Mouse (Mus musculus) frontal cortex, postnatal 25 days (tissue): Measurements from ENCODE around the gene Il1rl2.

Experiments
- DNase-seq, 2 experiments: peaks; one replicate each; pipeline ENCODE4 v3.0.0; 2022; ENCODE audit warnings: low spot score in 2 of 2

The Il1rl2 gene

DNA sequence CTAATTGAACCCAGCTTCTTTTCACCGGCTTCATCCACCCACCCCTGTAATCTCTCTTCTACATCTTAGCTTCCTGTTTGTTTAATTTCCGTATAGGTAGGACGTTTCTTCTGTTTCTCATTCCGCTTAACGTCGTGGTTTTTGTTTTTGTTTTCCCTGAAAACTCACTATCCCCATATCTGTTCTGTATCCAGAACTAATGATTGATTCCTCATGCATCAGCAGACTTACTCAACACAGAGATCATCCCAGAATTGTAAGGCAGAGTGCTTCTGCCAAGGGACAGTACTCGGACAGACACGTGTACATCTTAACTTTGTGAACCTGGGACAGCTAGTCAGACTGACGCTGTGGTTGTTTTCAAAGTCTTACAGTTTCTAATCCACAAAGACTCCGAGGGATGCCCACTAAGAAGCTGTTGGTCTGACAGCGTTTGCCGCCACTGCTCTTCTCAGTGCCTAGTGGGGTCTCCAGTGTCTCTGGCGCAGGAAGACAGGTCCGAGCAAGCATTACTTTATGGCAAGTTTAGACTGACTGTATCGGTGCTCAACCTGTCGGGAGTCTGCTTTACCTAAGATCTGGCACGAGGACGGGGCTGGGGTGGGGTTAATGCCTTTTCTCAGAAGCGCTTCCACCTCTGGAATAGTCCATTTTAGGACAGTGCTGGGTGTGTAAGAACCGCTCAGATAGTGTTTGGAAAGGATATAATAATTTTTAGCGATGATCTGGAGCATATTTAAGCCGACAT lies 719 bp downstream of the Il1rl2 start:
- DNase-seq, result no peak

DNA sequence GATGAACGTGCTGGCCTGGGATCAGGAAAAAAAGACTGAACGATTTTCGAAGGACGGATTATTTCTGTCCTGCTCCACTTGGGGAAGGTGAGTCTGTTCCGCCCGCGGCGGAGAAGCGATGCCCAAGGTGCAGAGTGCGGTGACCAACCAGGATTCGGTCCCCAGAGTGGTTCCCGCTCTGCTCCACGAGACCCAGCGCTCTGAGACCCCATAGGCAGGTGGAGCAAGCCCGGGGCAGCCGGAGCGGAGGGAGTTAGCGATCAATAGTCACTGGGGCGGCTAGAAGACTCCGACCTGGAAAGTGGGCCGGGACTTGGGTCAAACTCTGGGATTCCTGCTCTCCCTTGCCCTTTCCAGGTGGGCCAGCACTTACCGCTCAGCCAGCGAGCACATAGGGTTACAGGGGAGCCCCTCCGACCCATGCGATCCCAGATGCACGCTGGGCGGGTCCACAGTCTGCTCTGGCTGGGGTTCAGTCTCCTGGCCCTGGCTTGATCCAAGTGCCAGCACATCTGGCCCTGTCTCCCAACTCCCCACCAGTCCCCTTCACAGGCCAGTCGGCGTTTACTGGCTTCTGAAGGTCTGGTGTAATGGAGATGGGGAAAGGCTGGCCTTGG lies 1.4 kb downstream of the Il1rl2 start:
- no peak for DNase-seq

DNA sequence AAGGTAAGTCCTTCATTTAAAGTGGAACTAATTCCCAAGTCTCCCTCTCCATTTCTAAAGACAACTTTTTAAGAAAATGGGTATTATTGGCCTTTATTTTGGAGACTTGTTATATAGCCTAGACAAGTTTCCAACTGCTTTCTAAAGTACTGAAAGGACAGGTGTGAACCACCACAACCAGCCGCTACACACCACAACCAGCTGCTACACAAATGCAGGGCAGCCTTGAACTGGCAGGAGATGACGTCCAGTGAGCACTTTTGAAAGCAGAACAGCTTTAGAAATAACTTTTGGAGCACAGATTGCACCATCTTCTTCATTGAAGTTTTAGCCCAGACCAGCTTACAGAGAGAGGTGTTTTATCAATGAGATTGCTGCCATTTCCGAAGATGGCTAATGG lies 3.2 kb downstream of the Il1rl2 start:
- no peak for DNase-seq

DNA sequence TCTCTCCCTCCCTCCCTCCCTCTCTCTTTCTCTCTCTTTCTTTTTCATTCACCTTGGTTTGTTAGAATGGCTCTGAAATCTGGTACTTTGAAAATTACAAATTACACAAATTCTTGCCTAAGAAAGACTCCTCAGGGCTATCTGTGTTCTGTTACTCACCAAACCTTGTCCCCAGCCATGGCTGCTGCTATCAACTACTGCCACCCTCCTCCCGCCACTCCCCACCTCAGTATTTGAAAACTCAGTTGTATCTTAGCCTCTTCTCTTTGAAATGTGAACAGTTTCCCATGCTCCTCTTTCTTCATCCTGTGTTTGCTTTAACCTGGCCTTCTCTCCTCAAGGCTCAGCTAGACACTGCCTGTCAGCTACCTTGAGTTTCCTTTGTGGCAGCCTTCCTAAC lies 5.1 kb downstream of the Il1rl2 start:
- no peak for DNase-seq

DNA sequence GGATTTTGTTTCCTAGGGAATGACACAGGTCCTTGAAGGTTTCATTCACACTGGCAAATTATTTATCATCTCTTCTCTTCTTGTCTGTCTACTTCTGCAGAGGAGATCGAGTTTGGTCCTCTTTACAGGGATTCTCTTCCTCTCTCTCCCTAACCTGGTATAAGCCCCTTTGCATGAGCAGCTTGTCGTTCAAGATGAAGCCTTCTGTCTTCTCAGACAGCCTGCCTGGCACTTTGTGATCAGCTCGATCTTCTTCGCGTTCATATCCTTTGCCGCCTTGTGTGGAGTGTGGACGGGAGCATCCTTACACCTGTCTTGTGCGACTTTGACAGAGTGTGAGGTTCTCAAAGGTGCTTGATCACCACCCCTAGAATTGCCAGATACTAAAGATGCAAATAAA lies 5.8 kb downstream of the Il1rl2 start:
- no peak for DNase-seq

DNA sequence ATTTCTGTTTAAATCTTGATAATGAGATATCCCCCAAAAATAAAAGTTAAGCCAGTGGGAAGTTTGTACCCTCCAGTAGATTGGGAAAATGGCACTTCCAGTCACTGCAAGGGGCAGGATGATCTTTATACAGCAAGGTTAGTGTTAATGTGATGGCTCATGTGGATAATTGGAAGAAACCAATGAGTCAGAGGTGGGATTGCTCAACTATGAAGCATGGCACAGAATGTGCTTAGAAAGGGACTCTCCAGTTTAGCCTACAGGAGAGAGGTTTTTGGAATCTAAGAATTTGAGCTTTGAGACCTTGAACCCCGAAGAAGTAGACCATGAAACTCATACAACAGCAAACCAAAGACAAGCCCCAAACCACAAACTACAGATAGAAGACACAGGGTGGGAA lies 14.9 kb downstream of the Il1rl2 start:
- no peak for DNase-seq

DNA sequence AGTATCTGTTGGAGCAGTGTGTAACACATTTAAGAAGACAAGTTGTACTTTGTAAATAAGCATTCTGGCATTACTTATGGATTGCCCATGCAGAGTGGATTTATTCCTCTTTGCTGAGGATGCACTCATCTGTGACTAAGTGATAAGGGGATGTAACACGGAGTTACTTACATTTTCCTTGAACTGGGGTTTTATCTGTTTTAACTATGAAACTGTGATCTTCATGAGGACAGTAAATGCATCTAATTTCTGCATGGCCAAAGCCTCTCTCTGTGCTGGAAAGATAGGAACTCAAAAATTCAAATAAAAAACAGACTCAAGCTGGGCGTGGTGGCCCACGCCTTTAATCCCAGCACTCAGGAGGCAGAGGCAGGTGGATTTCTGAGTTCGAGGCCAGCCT lies 15.7 kb downstream of the Il1rl2 start:
- no peak for DNase-seq

DNA sequence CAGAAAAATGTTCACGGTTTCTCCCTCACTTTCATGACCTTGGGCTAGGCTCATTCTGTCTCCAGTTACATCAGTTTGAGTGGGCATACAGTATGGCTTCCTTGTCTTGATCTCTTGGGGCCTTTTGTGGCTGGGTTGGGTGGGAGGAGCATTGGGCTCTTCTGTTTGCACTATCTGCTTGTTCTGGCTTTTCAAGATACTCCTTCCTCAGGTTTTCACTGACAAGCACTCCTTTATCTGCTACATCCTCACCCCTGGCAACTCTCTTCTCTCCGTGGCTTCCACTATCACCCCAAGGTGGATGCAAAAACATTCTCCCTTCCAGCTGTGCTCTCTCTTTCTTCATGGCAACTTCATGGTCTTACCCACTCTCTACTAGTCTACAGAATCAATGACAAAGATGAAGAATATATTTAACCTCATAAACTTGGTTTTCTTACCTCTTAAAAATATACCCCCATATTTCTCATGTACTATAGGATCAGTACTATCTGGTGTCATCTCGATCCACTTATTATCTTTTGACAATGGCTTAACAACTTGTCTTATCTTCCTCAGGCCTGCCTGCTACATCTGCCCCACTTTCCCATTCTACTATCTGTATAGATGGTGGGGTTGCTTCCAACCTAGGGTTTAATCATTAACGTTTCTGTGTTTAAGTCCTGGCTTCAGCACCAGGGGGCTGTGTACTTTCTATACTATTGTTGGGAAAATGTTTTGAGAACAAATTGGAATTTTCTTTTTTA lies 27.9 kb downstream of the Il1rl2 start:
- DNase-seq, result no peak

DNA sequence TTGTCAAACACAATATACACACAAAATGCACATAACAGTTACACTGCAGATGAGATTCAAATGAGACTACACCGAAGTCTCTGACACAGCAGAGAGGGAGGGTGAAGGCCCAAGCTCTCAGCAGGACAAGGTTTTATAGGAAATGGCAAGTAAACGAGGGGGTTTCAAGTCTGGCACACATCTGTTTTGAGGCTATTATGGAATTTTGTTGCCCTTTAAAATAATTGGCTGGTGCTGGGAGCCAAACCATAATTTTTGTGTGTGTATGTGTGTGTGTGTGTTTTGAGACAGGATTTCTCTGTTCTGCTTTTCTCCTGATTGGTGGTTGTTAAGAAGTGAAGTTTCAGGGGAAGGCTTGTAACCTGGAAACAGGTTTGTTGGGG lies 28.5 kb downstream of the Il1rl2 start:
- no peak for DNase-seq

DNA sequence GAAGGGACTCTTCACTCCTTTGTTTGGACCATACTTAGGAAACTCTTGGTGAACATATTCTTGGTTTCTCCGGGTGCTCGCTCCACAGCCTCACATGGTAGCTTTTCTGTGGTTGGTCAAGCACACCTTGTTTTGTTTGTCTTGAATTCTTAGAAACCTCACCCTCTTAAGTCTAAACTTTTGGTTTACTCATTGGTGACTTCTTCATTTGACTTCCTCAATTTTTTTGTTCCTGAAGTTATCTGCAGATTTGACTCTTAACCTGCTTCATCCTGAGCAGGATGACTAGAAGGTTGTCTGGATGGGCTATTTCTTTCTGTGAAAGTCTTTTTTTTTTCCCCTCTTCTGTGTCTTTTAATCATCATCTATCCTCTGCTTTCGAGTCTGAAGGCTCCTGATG lies 30.3 kb downstream of the Il1rl2 start:
- no peak for DNase-seq

DNA sequence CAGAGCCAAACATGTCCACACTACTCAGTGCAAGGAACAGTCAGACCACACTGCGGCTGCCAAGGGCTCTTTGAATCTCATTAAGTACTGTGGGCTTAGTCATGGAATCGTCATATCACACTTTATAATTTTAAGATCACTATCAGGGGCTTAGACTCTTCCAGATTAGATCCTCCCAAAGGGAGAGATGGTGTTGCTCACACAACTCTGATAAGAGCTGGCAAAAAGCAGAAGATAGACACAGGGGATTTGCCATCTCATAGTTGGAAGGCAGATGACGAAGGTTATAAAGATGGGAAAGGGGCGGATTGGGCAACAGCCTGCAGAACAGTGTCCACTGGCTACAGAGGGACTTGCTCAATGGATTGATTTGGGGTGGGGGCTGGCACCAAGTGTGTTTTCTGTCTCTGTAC lies 31.0 kb downstream of the Il1rl2 start:
- no peak for DNase-seq

DNA sequence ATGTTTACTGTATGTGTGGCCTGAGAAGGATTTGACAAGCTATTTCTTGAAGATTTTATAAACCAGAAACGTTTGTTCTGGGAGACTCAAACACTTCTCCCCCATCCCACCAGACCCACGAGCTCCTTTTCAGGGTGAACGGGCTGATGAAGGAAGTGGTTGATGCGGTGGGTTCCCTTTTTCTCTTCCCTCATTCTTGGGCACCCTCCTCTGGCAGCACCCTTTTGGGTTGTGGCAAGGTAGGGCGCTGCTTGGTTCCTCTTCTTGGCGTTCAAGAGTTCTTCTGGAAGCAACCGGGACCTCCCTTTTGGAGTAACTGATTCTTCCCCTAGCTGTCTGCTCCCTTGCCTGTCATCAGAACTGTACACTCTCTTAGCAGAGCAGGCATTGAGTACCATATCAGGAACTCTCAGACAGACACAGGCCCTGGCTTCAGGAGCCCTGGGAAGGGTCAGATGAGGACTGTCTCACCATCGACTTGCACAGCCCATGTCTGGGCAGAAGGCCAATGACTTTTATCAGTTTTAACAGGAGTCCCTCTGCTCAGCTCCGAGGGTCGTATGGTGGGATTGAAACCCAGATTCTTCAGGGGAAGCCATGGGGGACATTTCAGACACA lies 31.6 kb downstream of the Il1rl2 start:
- DNase-seq, result no peak

DNA sequence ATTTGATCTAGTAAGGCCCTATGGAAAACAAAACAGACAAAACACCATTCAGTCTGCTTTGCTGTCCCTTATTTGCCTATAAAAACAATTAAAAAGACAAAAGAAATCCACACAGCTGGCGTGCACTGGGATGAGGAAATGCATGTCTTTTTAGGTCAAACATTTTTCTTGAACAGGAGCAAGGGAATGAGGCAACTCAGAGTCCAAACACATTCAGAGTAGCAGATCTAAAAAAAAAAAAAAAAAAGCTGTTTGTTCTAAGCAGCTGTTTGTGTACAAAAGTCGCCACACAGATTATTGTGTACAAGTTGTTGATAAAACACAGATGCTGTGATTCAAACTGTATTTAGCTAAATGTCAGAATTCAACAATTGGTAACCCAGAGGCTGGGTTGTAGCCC lies 33.5 kb downstream of the Il1rl2 start:
- no peak for DNase-seq

DNA sequence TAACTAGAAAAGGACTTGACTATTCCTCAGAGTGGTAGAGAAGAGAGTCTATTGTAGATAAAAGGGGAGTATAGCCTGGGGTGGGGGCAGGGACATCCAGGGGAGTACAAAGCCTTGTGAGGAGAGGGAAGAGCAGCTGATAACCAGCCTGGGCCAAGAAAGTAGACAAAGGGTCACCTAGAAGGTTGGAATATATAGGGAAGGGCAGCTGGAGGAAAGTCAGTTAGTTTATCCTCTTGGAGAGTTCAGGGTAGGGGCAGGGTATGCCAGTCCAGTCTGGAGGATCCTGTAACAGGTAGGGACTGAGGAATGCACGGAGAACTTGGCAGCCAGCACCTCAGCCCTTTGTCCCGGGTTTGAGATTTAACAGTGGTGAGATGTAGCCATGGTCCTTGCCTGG lies 33.9 kb downstream of the Il1rl2 start:
- DNase-seq, result no peak

DNA sequence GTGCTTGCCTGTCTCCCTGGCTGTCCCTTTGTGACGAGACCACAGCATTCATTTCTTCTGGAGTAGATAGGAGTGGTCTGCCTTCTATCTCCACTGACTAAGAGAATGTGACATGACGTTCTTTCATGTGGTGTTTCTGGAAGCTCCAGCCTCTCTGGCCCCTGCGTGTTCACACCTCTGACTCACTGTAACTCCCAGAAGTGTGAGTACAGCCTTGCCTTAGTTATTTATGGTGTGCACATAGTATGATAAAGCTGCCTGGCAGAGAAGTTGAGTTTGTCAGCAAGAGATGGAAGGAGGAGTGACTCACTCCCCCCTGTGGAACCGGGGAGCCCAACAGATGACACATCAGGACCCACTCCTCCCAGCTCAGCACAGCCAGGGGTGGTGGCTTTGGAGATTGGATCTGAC lies 34.4 kb downstream of the Il1rl2 start:
- DNase-seq, result peak in 1 of 2 experiments; percentile 23

DNA sequence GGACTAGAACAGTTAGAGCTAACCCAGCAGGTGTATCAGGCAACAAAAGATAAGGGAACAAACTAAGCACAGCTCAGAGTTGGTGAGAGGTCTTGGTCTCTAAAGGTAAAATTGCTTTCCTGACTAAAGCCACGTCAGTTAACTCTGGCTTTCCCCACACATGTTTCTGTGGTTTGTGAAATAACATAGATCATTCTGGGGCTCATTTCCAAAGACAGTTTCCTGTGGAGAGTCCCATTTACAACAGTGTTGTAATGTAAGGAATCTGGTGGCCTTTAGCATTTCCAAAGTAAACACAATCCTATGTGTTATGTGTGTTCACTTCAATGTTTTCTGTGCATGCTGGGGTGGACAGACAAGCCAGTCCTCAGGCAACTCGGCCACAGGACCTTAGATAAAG lies 35.3 kb downstream of the Il1rl2 start:
- DNase-seq, result no peak

DNA sequence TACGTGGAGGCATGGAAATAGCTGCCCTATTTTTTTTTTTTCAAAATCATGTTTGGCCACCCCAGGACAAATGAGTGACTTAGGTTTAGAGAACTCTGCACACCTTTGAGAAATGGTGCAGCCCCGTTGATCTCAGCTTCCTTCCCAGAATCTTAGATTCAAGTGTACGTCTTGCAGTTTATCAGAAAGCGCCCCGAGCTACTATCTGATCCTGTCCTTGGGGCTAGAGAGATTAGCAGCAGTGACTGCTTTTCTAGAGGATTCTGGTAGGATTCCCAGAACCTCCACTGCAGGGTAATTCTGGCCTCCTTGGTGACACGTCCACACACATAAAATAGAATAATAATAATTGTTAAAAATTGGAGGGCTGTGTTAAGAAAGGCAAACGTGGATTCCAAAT lies 36.6 kb downstream of the Il1rl2 start:
- no peak for DNase-seq

DNA sequence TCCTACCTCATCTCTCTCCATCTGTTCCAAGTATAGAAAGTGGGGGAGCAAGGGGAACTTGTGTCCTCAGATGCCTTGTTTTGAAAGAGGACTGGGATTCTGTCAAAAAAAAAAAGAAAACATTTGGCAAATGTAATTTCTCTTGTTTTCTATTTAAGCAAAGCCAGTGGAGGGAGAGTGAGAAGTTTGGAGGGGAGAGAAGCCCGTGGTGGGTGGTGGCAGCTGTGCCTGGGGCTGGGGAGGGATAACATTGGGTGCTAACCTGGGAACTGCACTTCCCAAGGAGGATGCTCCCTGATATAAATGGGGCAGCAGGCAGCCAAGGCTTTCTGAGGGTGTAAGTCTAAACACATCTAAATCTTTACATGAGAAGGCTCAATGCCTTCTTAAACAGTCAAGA lies 37.2 kb downstream of the Il1rl2 start:
- no peak for DNase-seq

DNA sequence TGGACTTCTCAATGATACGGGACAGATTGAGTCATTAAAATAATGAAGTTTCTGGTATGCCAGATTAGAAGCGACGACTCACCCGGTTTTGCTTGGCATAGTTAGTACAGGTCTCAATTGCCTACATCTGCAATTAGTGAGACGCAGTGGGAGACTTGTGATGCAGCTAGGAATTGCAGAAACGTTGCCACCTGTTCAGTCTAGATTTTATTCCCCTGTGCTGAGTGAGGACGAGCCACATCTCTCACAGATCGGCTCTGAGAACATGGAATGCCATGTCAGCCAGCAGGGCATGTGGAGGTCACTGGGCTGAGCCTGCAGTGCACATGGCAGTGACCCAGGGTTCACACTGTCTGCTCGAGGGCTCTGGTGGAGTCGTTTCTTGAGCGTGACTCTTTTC lies 38.4 kb downstream of the Il1rl2 start:
- DNase-seq, result no peak

DNA sequence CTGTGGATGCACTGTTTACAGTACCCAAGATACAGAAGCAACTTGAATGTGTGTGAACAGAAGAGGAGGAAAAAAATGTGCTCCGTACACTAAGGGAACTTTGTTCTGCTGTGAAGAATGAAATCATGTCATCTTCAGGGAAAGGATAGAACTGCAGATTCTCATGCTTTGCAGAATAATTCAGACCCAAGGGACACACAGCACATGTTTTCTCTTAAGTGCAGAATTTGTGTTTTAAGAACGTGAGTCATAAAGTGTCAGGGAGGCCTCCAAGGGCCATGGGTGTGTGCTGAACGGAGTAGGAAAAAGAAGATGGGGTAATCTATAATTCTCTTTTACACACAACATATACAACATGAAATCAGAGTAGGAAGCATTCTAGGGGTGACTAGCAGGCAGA lies 48.5 kb downstream of the Il1rl2 start:
- no peak for DNase-seq

DNA sequence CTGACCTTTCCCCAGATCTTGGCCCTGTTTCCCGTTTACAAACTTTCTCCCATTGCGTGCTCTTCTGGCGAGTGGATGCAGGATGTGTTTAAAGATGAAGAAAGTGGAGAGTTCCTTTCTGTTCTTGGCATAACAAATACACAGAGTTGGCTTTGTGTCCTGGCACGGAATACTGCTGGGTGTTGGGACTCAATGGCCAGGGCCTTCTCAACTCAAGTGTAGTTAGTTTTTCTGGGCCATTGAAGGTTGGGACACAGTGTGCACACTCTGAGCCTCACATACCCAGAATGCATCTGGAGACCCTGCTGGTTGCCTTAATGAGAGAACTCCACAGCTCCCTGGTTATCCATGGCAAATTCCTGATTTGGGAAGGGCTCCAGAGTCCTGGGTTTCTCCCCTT lies 50.7 kb downstream of the Il1rl2 start:
- DNase-seq, result no peak

DNA sequence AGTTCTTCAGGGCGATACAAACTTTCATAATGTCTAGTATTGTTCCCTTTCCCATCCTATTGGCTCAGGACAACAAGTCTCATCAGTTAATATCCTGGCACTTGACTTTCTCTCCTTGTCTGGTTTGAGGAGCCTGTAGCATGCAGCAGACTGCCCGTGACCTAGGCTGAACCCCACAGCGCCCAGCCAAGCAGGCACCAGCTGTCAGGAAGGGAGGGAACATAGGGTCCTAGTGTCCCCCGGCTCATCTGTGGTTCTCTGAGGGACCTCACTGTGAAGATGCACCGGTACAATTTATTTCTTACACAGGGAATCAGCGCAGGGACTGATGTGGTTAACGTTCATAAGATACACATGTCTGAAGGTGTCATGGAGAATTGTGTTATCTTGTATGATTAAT lies 52.3 kb downstream of the Il1rl2 start:
- no peak for DNase-seq

DNA sequence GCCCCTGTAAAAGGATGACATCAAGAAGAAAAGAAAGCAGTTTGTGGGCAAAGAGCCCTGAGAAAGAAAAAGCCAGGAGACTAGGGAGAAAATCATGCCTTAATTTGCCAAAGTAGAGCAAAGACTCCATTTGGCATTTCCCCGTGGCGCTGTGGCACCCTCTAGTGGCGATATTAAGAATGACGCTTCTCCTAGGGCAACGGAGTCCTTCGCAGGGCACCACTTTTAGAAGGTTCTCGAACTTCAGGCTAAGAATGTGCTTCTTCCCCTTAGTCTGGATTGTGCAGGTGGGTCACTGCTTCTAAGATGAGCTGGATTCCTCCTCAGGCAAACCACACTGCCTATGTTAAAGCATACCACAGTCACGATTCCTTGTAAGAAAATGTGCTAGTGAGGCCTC lies 54.4 kb downstream of the Il1rl2 start:
- DNase-seq, result peak; percentile 45 to 54
